Mouse (Mus musculus) large intestine, adult 2 months (tissue): ENCODE data around the gene Olfr643. TPM values are rescaled to one million over a fixed set of nuclear protein-coding genes. Genes with fewer than 3 reads are reported as not detected.

Experiments
- DNase-seq: peaks from one replicate; pipeline ENCODE4 v3.0.0-alpha.2; 2012; ENCODE audit warnings: low read depth, low spot score
- WGBS: fragments of 180-500 bp; shearing (Covaris S2); methylation state at CpG from one replicate; pipeline ENCODE4 v1.1.7; 2018; 5-methylcytosine and 5-hydroxymethylcytosine counted together
- polyA plus RNA-seq: library from polyadenylated mRNA; depleted of rRNA; stranded (reverse); fragments of >200 nt; gene quantifications from 2 replicates; pipeline ENCODE4 v1.2.3, GENCODE M21; 2012; rRNA removed

The Olfr643 gene
- not detected in 2 replicates for polyA plus RNA-seq

DNA sequence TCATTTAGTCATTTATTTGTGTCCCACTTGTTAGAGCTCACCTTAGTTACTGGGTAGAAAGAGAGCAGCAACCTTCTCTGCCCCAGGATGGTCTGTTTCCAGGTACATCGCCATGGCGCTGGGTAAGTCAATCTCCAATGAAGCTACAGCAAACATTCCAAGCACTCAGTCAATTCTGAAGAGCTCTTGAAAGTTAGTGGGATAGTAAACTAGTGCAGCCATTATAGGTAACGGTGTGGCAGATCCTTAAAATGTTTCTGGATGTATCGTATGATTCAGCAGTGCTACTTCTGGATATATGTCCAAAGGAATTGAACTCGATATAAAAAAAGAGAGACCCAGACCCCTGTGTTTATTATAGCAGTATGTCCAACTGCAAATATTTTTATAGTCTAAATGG lies at the start of gene Olfr643:
TSS of gene Olfr643 (minus strand) at position 101 of the 400 bp plus-strand sequence.
- WGBS: 64% methylated on average over 5 of the region's 5 CpGs
- no peak for DNase-seq

DNA sequence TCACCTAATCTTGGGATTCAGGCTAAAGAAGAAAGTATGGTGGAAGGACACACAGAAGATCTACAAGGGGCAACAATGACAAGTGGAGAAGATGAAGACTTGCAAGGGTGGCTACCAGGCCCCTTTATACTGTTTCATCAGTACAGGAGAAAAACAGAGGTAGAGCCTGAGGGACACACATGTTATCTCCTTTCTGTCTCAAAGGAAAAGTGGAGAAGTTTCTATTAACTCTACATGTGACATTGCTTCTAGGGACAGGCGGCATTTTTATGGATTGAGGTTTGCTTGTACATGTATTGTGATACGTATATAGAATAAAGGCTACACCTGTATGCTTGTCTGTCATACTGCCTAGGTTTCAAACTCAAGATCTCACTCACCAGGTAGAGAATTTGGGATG lies 46.1 kb upstream of the Olfr643 start, which contains the start of gene Olfr648:
TSS of gene Olfr648 (minus strand) at position 101 of the 400 bp plus-strand sequence.
- 90% methylated on average over 2 of the region's 2 CpGs for WGBS
- DNase-seq: no peak

DNA sequence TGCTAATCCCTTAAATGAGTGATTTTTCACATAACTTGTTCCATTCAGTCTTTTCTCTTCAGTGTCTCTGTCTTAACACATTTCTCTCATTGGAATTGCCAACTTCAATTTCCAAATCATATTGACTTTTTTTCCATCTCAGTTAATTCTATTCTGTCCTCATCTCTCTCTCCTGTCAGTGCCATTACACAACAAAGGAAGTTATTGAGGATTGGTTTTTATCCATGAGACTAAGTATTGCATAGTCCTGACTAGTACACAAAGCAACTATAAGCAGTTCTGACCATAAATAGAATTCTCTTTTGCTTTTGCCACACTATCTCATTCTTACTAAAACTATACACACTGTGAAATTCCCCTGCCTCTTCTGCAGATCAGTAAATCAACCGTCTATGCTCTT lies 41.9 kb upstream of the Olfr643 start:
- 81% methylated on average over 1 of the region's 1 CpGs for WGBS
- DNase-seq: no peak

DNA sequence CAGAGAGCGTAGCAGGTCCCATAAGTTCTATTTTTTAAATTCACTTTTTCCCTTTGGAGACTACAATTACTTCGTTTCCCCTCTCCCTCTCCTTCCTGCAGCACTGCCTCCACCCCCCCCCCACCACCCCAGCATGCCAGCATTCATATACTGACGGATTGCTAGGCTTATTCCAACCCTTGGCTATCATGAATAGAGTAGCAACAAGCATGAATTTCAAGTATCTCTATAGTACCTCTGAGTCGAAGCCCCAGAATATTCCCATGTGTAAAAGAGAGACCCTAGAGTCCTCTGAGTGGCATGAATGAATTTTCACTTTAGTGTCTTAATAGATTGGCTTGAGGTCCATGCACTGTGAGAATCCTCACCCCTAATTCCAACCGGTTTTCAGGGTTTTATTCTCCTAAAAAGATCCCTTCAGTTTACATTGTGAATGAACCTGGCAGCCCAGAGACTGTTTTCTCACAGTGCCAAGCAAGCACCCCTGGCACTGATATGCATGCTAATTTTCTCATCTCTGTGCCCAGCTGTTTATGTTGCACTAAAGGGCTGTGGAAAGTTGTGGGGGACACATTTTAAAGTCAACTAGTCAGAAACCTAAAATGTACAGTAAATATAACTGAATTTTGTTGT lies 41.3 kb upstream of the Olfr643 start:
- DNase-seq: no peak
- WGBS: 67% methylated on average over 5 of the region's 5 CpGs

DNA sequence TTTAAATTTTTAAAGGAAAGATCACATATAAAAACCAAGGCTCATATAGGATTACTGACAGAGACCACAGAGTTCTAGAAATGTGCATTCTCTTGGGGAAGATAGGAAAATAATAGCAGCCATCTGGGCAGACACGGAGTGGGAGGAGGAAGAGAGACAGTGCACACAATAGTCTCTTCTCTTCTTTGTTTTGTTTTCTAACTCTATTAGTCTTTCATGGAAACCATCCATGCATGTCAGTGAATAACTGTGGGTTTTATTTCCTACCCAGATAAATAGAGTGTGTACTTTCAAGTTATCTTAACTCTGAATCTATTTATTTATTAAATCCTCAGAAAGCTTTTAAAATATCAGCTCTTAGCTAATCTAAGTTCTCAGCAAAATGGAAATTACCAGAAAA lies 37.9 kb upstream of the Olfr643 start:
- no peak for DNase-seq
- 79% methylated on average over 1 of the region's 1 CpGs for WGBS

DNA sequence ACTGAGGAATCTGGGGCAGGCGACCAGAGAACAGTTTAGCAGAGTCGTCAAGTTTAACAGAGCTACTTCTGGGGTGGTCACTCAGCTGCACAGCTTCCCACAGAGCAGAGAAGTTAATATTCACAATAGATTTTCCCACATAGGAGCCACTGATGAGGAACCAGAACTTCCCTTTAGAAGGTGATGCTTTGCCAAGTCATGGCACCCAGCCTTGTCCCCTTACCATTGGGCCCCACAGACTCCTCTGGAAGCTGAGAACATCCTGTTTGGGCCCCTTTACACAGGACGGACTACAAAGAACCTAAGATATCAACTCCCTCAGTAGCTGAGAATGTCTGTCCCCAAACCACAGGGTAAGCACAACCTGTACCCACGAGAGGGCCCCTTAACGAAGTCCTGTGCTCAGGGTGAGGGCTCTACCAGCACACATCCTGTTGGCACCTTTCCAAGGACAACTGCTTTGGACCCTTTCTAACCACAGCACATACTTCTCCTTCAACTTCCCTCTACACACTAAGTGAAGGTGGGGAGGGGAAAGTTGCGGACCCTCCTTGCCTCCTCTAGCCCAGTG lies 32.5 kb upstream of the Olfr643 start:
- no peak for DNase-seq
- 48% methylated on average over 6 of the region's 6 CpGs for WGBS

DNA sequence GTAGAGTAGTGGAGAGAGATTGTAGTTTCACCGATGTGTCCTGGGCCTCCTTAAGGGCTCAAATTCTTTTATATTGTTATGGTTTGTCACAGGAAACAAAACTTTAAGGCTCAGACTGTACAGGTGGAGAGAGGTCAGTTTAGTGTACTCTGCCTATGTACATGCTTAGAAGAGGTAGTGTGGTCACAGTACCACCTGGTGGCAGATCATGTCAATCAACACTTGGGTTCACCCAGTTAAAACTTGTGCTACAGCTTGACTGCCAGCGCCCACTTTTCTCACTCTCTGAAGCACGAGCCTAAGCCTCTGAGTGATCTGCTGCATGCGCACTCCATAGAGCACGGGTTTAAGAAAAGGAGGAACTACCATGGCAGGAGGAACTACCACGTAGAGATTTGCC lies 29.9 kb upstream of the Olfr643 start:
- DNase-seq: no peak
- 76% methylated on average over 6 of the region's 6 CpGs for WGBS

DNA sequence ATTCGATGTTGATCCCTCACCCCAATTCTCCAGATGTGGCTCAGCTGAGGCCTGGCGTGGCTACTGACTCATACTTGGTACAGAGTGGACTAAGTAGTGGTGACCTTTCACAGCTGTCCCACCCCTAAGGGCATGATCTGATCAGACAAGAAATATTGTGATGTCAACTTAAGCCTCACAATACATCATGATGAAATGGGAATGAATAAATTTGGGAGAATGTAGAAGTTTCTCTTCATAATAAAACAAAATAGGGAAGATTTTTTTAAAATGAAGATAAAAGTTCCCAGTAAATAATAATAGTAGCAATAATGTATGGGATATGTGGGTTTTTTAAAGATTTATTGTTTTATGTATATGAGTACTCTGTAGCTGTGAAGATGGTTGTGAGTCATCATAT lies 13.3 kb upstream of the Olfr643 start, which contains the start of gene Ubqlnl:
TSS of gene Ubqlnl (minus strand) at position 101 of the 400 bp plus-strand sequence.
- 88% methylated on average over 2 of the region's 2 CpGs for WGBS
- no peak for DNase-seq

DNA sequence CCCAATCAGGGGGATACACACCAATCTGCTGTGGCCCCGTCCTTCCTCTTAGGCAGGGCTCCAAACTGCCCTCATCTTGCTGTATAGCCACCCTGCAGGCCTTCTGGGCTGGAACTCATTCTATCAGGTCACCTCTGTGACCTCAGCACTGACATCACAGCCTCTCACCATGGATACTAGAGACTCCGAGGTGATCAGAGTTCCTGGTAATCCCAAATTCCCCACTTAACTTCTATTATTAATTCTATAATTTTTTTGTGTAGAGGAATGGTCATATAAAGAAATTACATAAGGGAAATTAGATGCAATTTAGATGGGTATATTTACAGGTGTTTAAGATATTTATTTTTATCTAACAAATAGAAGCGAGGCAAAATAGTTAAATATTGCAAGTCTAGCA lies 6.0 kb upstream of the Olfr643 start, which contains the start of gene Ubqln3:
TSS of gene Ubqln3 (minus strand) at position 101 of the 400 bp plus-strand sequence.
- WGBS: 79% methylated on average over 3 of the region's 3 CpGs
- DNase-seq: no peak

DNA sequence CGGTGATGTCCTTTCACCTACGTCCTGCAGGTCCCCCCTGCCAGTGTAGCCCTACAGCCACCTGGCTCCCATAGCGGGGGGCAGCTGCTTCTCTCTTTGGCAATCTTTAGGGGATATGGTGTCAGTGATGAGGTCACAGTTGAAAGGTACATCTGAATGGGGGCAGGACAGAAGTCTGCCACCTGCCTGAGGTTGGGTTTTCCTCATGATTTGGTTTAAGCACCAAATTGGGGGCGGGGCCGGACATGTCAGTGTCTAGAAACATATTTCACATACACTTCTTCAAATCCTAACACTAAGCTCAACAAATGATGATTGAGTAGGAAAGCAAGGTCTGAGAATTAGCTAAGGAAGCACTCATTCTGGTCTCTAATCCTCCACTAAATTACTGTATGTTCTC lies 7.5 kb downstream of the Olfr643 start, which contains the start of gene Ubqln5:
TSS of gene Ubqln5 (minus strand) at position 101 of the 400 bp plus-strand sequence.
- WGBS: 88% methylated on average over 5 of the region's 5 CpGs
- no peak for DNase-seq

DNA sequence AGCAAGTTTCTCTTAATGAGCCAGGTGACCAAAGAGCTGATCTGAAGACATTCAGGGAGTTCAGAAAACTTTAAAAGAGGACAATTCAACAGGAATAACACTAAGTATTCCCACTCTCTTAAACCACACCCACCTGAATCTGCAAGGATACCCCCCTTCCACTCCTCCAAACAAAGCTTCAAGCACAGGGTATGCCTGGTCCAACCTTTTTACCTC lies 32.5 kb downstream of the Olfr643 start, which contains the start of gene Olfr646:
TSS of gene Olfr646 (plus strand) at position 117 of the 216 bp plus-strand sequence.
- DNase-seq: no peak

DNA sequence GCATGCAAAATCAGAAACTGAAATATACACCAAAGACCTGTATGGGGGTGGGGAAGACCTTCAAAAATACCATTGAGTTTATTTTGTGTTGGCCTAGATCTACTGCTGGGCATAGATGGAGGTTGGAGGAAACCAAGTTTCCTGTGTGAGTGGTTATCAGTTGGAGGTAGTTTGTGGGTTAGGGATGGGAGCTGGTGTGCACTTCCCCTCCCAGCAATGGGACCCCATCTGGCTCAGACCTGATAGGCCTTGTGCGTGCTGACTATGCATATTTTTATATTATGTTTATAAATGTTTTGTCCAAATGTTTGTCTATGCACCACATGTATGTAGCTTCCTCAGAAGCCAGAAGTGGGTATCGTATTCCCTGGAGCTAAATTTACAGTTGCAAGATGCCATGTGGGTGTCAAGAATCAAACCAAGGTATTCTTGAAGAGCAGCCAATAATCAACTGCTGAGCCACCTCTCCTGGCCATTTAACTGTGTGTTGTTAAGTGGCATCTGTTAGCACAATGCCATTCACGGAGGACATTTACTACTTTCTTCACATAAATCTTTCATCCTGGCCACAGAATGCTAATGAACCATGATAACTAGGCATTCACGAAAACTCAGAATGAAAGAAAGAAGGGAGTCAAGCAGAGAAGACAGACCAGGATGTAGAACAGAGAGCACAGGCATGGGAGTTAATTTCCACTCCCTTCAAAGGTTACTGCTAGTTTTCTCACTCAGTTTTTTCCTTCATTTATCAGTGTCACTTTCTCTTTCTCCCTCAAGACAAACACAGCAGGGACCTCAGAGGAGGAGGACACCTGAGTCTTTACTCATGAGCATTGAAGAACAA lies 33.1 kb downstream of the Olfr643 start:
- DNase-seq: no peak
- 32% methylated on average over 4 of the region's 4 CpGs for WGBS

DNA sequence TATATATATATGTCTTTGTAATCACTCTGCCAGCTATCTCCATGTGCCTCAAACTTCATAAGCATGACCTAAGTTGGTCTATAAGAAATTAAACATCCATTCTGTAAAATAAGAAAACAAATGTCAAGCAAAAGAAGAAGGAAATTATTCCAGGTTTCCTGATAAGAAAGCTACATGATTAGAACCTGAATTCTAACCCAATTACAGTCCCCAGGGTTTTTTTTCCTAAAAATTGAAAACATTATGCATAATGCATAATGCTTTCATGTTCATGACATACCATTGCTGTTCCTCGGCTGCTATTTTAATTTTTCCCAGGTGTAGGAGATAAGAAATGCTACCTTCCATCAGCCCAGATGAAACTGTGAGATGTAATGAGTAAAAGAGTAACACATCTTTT lies 51.8 kb downstream of the Olfr643 start, which contains the start of gene Olfr645:
TSS of gene Olfr645 (minus strand) at position 101 of the 400 bp plus-strand sequence.
- no peak for DNase-seq
- WGBS: 72% methylated on average over 1 of the region's 1 CpGs

DNA sequence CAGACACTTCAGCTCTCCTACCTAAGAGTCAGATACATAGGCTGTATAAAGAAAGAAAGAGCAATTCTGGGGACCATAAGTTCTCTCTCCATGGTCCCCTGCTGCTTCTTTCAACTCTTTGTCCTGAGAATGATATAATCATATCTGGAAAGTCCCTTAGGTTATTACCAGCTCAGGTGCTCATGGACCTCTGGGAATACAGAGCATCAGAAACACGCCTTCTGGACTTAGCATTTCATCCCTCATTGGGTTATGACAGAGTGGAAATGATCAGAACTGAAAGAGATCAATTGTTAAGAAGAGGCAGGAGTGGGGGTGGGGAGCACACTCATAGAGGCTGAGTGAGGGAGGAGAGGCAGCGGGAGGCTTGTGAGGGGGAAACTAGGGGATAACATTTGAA lies 65.4 kb downstream of the Olfr643 start, which contains the start of gene Olfr644:
TSS of gene Olfr644 (minus strand) at position 101 of the 400 bp plus-strand sequence.
- WGBS: 62% methylated on average over 2 of the region's 2 CpGs
- no peak for DNase-seq

DNA sequence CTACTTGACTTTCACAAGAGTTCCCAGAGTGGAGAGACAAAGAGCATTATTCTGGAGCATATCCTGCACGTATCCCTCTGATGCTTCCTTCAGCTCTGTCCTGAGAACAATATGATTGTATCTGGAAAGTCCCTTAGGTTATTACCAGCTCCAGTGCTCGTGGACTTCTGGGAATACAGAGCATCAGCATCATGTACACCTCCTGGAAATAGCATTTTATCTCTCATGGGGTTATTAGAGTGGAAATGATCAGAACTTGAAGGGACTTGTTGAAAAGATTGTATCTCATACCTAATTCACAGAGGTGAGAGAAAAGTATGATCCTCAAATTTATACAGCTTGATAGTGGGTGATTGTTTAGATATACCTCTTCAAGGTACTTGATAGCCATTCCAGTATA lies 75.9 kb downstream of the Olfr643 start, which contains the start of gene 4930516K23Rik:
TSS of gene 4930516K23Rik (minus strand) at position 101 of the 400 bp plus-strand sequence.
- 39% methylated on average over 2 of the region's 2 CpGs for WGBS
- DNase-seq: no peak

DNA sequence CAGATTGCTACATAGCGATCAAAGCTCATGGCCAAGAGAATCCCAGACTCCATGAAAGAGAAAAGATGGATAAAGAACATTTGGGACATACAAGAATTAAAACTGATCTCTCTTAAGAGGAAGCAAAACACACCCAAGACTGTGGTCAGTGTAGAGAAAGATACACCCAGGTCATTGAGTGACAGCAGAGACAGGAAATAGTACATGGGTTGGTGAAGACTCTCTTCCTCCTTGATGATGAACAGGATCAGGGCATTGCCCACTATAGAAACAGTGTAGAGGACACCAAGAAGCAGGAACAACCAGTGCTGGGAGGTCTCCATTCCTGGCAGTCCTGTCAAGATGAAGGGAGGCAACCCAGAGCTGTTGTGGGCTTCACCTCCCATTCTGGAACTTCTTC lies 78.0 kb downstream of the Olfr643 start:
- DNase-seq: no peak
- WGBS: 74% methylated on average over 1 of the region's 1 CpGs

DNA sequence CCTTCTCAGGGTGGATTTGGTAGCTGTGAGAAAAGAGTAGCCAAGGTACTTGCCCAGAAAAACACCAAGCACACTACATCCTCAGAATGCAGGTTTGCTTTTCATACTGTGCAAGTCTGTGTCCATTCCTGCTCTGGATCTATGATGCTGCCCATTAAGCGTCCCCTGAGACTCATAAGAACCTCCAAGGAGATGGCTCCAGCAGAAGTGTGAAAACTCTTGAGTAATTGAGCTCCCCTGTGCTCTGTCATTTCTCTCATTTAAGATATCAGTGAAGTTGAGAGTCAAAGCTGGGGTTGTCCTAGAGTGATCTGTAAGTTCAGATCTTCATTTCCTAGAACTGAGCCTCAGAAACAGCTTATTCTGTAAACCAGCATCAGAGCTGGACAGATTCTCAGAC lies 84.6 kb downstream of the Olfr643 start, which contains the start of gene Olfr642:
TSS of gene Olfr642 (minus strand) at position 101 of the 400 bp plus-strand sequence.
- WGBS: 51% methylated on average over 1 of the region's 1 CpGs
- DNase-seq: no peak

DNA sequence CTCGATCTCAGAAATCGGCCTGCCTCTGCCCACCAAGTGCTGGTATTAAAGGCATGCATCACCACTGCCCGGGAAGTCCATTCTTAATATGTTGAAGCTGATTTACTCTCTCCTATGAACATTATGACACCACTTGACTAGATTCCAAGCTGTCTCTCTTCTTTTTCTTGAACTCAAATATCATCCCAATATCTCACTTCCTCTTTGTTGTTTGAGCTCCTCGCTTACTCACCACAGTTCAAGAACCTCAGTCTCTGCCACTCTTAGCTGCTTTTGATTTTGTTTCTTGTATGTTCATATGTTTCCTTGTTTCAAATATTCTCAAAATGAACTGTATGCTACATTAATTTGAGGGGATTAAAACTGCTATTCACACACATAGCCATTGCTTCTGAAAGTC lies 86.5 kb downstream of the Olfr643 start:
- 87% methylated on average over 4 of the region's 4 CpGs for WGBS

DNA sequence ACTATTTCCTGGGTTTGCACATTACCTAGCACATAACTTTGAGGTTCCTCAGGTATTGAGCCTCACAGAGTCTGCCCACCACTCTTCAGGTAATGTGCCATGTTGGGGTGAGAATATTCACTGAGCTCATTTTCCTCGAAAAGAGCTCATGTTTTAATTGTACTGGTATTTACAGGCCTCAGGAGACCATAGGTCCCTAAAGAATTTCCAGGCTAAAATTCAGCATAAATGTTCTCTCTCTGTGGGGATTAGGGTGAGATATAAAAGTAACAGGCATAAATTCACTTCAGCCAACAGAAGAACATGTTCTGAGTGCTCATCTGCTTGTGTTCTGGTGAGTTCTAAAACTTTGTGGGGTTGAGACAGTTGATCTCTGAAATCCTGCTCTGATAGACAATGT lies 102.1 kb downstream of the Olfr643 start, which contains the start of gene Olfr641:
TSS of gene Olfr641 (plus strand) at position 301 of the 400 bp plus-strand sequence.
- no peak for DNase-seq
- WGBS: 46% methylated on average over 1 of the region's 1 CpGs

More for the DNA sequence above, 86.5 kb downstream of the Olfr643 start:
- no peak for DNase-seq

DNA sequence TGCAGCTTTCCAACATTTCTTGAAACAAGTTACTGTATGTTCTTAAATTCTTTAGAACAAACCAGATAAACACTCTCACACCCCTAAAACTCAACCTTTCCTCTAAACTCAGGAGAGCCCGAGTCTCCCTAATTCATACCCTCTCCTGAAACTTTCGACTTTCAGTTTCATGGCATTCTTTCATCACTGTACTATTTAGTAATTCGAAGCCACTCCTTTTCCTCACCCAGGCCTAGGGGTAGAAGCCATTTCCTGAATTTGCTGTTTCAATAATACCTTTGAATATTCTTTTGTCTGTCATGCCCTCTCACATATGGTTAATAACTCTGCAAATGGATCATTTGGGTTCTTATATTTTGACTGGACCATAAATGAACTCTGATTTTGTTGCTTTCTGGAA lies 110.2 kb downstream of the Olfr643 start:
- no peak for DNase-seq
- WGBS: 77% methylated on average over 3 of the region's 3 CpGs
